Mouse (Mus musculus): Measurements from ENCODE around the gene Olfr494.

Gene Olfr494

DNA sequence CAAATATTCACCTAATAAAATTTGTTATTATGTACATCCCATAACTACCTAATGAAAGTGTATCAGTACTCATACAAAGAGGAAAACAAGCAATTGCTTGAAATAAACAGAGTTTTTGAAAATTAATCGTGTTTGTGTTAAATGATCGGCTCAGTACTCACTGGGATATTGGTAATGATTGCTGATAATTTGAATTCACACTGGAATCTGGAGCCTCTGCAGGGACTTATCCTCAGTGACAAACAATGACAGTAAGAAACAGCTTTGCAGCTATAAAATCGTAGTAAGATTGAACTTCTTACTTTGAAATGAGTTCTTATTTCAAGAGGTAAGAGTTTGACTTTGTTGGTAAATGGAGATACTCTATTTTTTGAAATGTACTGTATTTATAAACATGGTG, at the start of gene Olfr494:
TSS of gene Olfr494 (plus strand) at position 301 of the 400 bp plus-strand sequence.
- no peak for DNase-seq

DNA sequence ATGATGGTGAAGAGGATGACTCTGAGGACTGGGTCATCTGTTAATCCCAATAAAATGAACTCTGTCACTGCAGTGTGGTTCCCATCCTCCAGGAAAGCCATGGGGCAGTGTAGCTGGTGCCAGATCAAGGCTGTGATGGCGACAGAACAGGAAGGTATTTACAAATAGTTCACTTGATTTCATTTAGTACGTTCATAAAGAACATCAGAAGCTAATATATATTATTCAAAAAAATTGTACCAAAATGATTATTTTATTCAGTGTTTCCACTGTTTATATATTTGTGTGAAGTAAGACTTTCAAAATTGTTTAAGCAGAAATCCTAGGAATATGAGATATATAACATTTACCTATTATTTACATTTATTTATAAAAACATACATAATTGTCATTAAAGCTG, 41.6 kb upstream of the Olfr494 start, which contains the start of gene Olfr492:
TSS of gene Olfr492 (minus strand) at position 101 of the 400 bp plus-strand sequence.
- DNase-seq = no peak

DNA sequence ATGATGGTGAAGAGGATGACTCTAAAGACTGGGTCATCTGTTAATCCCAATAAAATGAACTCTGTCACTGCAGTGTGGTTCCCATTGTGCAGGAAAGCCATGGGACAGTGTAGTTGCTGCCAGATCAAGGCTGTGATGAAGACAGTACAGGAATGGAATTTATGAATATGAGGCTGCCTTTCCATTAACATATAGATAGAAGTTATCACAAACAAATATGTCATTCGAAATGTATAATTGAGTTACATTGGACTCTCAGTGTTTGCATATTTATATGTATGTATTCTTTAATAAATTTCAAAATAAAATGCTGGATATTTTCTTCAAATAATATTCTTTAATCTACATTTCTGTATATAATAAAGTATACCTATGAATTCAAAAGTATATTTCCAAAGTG, 18.3 kb upstream of the Olfr494 start, which contains the start of gene Olfr493:
TSS of gene Olfr493 (minus strand) at position 101 of the 400 bp plus-strand sequence.
- DNase-seq = no peak

DNA sequence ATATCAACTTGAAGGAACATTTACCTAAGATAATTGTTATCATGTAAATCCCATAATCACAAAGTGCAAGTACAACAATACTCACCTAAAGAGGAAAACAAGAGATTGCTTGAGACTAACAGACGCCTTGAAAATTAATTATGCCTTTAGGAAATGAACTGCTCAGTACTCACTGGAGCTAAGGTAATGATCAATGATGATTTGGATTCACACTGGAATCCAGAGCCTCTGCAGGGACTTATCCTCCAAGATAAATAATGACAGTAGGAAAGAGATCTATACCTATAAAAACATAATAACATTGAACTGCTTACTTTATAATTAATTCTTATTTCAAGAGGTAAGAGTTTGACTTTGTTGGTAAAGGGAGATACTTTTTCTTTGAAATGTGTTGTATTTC, 27.7 kb downstream of the Olfr494 start, which contains the start of gene Olfr495:
TSS of gene Olfr495 (plus strand) at position 301 of the 400 bp plus-strand sequence.
- no peak for DNase-seq
